Mouse (Mus musculus) stomach, embryonic 14.5 days (tissue): ENCODE measurements around the gene Ist1. TPM values are rescaled to one million over a fixed set of nuclear protein-coding genes. Genes with fewer than 3 reads are reported as not detected.
A peak's percentile ranks its signal among the peaks of the same experiment; 100 is the strongest.

Experiments used
- ATAC-seq: fragments of 200-750 bp; cut with Nextera tagmentation; 2 replicates; pipeline ENCODE4 v1.8.0; 2017; ENCODE audit warnings: low read depth, moderate TSS enrichment; ENCODE audit not compliant: insufficient number of reproducible peaks, insufficient read depth, low FRiP score
- H3K27ac ChIP-seq: fragments of 300-500 bp; sonication (generic); 2 replicates; pipeline ENCODE4 v1.5.1; 2014; ENCODE audit warnings: mild to moderate bottlenecking, low read length, moderate library complexity, mixed read lengths
- H3K27me3 ChIP-seq: fragments of 300-500 bp; sonication (generic); 2 replicates; pipeline ENCODE4 v1.6.1; 2014; ENCODE audit warnings: low read length, control low read depth, mixed read lengths; ENCODE audit not compliant: control insufficient read depth, insufficient read depth
- H3K36me3 ChIP-seq: fragments of 300-500 bp; sonication (generic); 2 replicates; pipeline ENCODE4 v1.6.1; 2014; ENCODE audit warnings: mild to moderate bottlenecking, control low read depth, low read length, moderate library complexity, mixed read lengths; ENCODE audit not compliant: control insufficient read depth, insufficient read depth
- H3K4me1 ChIP-seq: fragments of 300-500 bp; sonication (generic); 2 replicates; pipeline ENCODE4 v1.6.1; 2014; ENCODE audit warnings: low read length, control low read depth, mixed read lengths; ENCODE audit not compliant: control insufficient read depth, insufficient read depth
- H3K4me2 ChIP-seq: fragments of 300-500 bp; sonication (generic); replicated peaks from 2 replicates; pipeline ENCODE4 v1.6.1; 2014; ENCODE audit warnings: low read depth, low read length, control low read depth
- H3K4me3 ChIP-seq: fragments of 300-500 bp; sonication (generic); 2 replicates; pipeline ENCODE4 v1.5.1; 2014; ENCODE audit warnings: low read depth, low read length, control low read depth
- H3K9ac ChIP-seq: fragments of 300-500 bp; sonication (generic); replicated peaks from 2 replicates; pipeline ENCODE4 v1.6.1; 2014; ENCODE audit warnings: low read depth, mild to moderate bottlenecking, control low read depth, low read length, moderate library complexity, mixed read lengths
- H3K9me3 ChIP-seq: fragments of 300-500 bp; sonication (generic); 2 replicates; pipeline ENCODE4 v1.6.1; 2016; ENCODE audit warnings: low read depth, low read length, control low read depth; ENCODE audit not compliant: control insufficient read depth
- WGBS: fragments of 180-500 bp; shearing (Covaris S2); extraction: QIAGEN DNeasy Blood & Tissue Kit; methylation state at CpG from one replicate; pipeline ENCODE4 v1.1.7; 2014; 5-methylcytosine and 5-hydroxymethylcytosine counted together
- polyA plus RNA-seq: library from polyadenylated mRNA; unstranded; fragments of >200 nt; fragmentation: Nextera tagmentation; extraction: Ambion mirVana; gene quantifications from 2 replicates; pipeline ENCODE4 v1.2.1, GENCODE M21; 2014

Ist1 gene
- 154 and 165 TPM in 2 replicates for polyA plus RNA-seq

DNA sequence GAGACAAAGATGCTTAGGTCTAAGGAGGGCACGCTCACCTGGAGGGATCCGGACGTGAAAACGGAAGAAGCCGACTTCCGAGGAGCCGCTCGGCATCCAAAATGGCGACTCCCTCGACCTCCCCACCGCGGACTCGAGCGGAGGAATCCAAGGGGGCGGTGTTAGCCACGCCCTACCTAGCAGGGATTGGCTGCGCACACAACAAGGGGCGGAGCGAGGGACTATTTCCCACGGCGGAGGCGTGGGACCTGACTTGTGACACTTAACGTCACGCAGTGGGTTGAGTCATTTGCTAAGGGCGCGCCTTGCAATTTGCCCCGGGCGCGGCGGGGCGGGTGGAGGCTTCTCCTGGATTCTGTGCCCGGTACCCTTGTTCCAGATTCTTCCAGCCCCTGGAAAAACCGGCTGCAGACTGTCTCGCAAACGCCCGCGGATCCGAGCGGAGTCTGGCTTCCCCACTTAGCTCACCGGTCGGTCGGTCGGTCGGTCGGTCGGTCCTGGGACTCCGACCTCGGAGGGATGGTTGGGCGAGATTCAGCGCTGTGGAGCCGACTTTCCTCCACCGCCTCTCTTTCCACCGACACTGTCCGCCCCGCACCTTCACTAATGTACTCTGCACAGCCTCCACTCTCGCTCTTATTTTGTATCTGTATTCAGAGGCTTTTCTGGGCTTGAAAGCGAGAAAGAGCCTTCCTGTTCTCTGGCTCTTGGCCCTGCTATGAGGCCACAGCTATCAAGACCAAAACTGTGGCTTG, at the start of gene Ist1:
Ist1 (minus strand) TSS at position 115 of the 755 bp plus-strand sequence.
- H3K4me2 ChIP-seq: peak within 1 kb of the TSS; percentile 79
- peak within 1 kb of the TSS; percentile 74; the same call in 1 of the 2 replicates for H3K27ac ChIP-seq
- peak within 1 kb of the TSS; percentile 98 for H3K4me3 ChIP-seq
- no peaks in the 10 kb centered on the region for H3K9me3 ChIP-seq
- H3K36me3 ChIP-seq: no peaks in the 10 kb centered on the region
- H3K9ac ChIP-seq: peak within 1 kb of the TSS; percentile 95
- under 1% methylated on average over 57 of the region's 57 CpGs for WGBS
- peaks cover 21% of the 10 kb centered on the region for H3K4me1 ChIP-seq
- ATAC-seq: peak; percentile 99
- no peaks in the 10 kb centered on the region for H3K27me3 ChIP-seq

DNA sequence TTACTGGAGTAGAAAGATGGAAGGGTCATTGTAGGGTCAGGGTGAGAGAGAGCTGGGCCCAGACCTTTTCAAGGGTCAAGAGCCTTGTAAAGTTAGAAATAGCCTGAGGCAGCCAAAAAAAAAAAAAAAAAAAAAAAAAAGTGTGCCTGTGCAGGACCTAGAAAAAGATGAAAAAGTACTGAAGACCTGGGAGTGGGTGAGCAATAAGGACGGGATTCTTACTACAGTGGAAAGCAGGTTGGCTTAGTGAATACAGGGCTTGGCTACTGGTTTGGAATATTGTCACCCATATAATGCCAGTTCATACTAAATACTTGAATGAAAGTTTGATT, 45.0 kb upstream of the Ist1 start:
- Histone ChIP-seq H3K9ac (no peak overlapping the region), H3K36me3 (peaks cover 15% of the 10 kb centered on the region), H3K4me1 (peaks cover 10% of the 10 kb centered on the region; the same call in 1 of the 2 replicates), H3K27ac (no peak overlapping the region), H3K27me3 (no peaks in the 10 kb centered on the region), H3K4me2 (peak overlapping the region; percentile 86; the same call in 1 of the 2 replicates), H3K4me3 (peak overlapping the region; percentile 97), H3K9me3 (no peaks in the 10 kb centered on the region)
- 82% methylated on average over 1 of the region's 1 CpGs for WGBS
- no peak for ATAC-seq

DNA sequence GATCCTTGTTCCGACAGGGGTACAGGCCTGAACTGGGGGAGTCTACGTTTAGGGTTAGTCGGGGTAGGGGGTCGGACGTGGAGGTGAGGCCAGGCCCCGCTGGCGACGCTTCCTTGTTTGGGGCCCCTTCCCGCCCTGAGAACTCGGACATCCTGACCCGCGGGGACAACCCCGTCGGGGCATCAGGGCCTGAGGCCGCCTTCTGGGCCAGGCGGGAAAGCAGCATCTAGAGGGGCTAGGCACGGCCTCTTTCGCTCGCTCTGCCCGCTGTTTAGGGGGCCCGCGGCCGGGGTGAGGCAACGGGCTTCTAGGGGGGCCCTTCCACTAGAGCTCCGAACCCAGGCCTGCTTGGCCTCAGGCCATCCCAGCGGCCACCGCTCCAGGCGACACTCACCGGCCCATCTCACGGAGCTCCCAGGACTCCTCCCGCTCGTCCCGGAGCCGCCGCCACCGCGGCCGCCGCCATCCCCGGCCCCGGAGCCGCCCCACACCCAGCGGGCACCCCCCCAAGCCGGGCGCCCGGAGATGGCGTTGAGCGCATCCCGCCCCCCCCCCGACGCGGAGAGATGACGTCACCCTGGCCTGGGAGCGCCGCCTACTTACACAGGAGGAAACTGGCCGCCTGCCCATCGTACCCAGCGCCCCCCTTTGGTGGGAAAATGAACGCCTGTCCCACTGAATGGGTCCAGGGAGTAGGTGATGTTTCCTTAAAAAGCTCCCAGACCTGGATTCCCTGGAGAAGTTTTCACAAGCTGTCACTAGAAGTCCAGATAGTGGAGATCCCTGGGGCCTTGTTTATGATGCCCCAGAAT, 44.4 kb upstream of the Ist1 start, which contains the start of gene Atxn1l:
Atxn1l (minus strand) TSS at position 503 of the 812 bp plus-strand sequence.
- H3K4me3 ChIP-seq: peak within 1 kb of the TSS; percentile 97
- peaks cover 10% of the 10 kb centered on the region; the same call in 1 of the 2 replicates for H3K4me1 ChIP-seq
- H3K36me3 ChIP-seq: peaks cover 19% of the 10 kb centered on the region
- peak within 1 kb of the TSS; percentile 63; the same call in 1 of the 2 replicates for H3K27ac ChIP-seq
- H3K9me3 ChIP-seq: no peaks in the 10 kb centered on the region
- H3K27me3 ChIP-seq: no peaks in the 10 kb centered on the region
- ATAC-seq: peak; percentile 86
- peak within 1 kb of the TSS; percentile 97 for H3K9ac ChIP-seq
- WGBS: under 1% methylated on average over 59 of the region's 59 CpGs
- peak within 1 kb of the TSS; percentile 86 for H3K4me2 ChIP-seq

DNA sequence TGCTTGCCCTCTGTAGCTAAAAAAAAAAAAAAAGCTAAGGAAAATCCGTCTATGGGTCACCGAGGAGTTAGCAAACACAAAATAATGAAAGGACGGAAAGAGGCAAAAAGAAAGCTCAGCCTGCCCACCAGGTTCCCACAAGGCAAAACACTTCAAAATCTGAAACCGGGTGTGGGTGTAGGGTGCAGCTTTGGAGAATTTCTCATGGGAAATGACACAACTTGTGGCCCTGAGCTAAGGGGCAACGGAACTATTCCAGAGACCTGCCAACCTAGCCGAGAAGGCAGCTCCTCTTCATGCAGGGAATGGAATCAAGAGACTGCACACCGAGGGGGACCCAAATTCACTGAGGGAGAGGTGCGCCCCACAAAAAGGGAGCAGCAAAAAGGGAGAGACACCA, 43.8 kb upstream of the Ist1 start:
- Histone ChIP-seq H3K36me3 (peaks cover 24% of the 10 kb centered on the region), H3K27me3 (no peaks in the 10 kb centered on the region), H3K9me3 (no peaks in the 10 kb centered on the region), H3K9ac (peak overlapping the region; percentile 97), H3K4me3 (peak overlapping the region; percentile 97), H3K4me1 (peaks cover 10% of the 10 kb centered on the region; the same call in 1 of the 2 replicates), H3K4me2 (peak overlapping the region; percentile 86), H3K27ac (peak overlapping the region; percentile 63; the same call in 1 of the 2 replicates)
- ATAC-seq: no peak
- WGBS: 5% methylated on average over 8 of the region's 8 CpGs

DNA sequence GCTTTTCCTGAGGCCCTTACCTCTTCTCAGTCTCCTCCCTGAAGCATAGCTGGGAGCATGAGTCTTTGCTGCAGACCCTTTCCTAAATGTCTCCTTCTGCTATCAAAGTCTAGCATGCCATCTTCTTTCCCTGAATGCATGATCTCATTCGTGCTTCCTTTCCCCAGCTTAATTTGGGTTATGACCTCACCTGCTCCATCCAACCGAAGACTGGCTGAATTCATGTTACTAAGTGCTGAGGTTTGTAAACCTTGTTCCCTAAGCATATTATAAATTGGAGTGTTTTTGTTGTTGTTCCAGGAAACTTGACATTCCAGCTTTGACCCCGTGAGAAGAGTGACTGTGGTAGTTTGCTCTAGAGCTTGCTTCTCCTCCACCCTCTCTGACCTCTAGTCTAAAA, 41.0 kb upstream of the Ist1 start:
- peaks cover 10% of the 10 kb centered on the region; the same call in 1 of the 2 replicates for H3K4me1 ChIP-seq
- no peak overlapping the region for H3K27ac ChIP-seq
- WGBS: 84% methylated on average over 3 of the region's 3 CpGs
- no peak overlapping the region for H3K4me3 ChIP-seq
- H3K4me2 ChIP-seq: no peak overlapping the region
- H3K9ac ChIP-seq: no peak overlapping the region
- no peaks in the 10 kb centered on the region for H3K9me3 ChIP-seq
- no peak for ATAC-seq
- H3K27me3 ChIP-seq: no peaks in the 10 kb centered on the region
- H3K36me3 ChIP-seq: peaks cover 33% of the 10 kb centered on the region

DNA sequence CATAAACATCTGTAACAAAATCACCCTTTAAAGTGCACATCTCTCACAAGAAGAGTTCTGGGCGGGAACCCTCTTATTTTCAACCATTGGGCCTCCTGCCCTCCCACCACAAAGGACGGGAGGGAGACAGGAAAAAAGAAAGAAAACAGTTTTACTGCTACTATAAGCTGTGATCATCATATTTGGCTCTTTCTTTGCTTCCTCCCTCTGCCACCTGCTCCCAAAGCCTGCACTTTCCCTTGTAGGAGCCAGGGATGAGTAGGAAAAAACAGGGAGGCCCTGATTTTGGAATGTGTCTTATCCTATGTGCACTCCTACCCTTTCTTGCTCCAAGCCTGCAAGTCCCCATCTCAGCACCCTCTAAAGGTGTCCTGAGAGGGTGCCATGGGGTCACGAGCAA, 38.0 kb upstream of the Ist1 start:
- WGBS: 78% methylated on average over 3 of the region's 3 CpGs
- H3K4me1 ChIP-seq: peaks cover 6% of the 10 kb centered on the region; the same call in 1 of the 2 replicates
- no peaks in the 10 kb centered on the region for H3K9me3 ChIP-seq
- no peak overlapping the region for H3K9ac ChIP-seq
- no peak overlapping the region for H3K4me2 ChIP-seq
- no peak overlapping the region for H3K4me3 ChIP-seq
- H3K36me3 ChIP-seq: peaks cover 36% of the 10 kb centered on the region
- H3K27me3 ChIP-seq: no peaks in the 10 kb centered on the region
- H3K27ac ChIP-seq: no peak overlapping the region
- ATAC-seq: no peak

DNA sequence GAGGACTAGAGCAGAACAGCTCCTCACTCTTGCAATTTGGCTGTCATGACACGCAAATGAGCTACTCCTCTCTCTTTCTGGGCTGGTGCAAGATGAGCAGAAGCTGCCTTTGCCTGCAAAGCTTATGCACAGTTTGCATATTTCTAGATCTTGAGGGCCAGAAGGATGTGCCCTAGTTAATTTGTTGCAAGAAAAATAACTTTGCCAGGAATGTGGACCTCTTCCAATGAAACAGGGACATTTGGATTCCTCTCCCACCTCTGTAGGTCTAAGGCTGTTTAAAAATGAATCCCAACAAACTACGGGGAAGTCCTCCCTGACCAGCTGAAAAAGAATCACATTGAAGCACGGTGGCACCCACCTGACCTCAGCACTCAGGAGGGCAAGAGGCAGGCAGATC, 32.0 kb upstream of the Ist1 start:
- Histone ChIP-seq H3K36me3 (peaks cover 62% of the 10 kb centered on the region), H3K9me3 (no peaks in the 10 kb centered on the region), H3K4me3 (no peak overlapping the region), H3K27ac (no peak overlapping the region), H3K9ac (no peak overlapping the region), H3K4me1 (no peaks in the 10 kb centered on the region), H3K27me3 (no peaks in the 10 kb centered on the region), H3K4me2 (no peak overlapping the region)
- 85% methylated on average over 3 of the region's 3 CpGs for WGBS
- ATAC-seq: no peak

DNA sequence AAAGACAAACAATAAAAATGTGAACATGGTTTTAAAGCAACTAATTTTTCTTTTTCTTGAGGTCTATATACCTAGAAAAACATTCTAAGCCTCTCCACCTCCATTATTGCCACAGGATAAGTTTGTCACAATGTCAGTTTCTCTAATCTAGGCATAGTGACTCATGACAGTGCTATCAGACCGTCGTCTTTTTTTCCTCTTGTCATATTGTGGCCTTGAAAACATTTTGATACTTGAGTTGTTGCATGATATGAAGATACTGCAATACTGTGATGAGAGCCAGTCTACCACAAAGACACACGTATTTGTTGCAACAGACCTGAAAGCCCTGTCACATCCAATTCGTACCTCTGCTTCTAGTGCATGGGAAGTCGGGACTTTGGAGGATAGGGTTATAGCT, 21.9 kb upstream of the Ist1 start:
- Histone ChIP-seq H3K9me3 (no peaks in the 10 kb centered on the region), H3K4me1 (no peaks in the 10 kb centered on the region), H3K4me3 (no peak overlapping the region), H3K36me3 (peaks cover 72% of the 10 kb centered on the region), H3K9ac (no peak overlapping the region), H3K27me3 (no peaks in the 10 kb centered on the region), H3K4me2 (no peak overlapping the region), H3K27ac (no peak overlapping the region)
- 90% methylated on average over 5 of the region's 5 CpGs for WGBS
- no peak for ATAC-seq
